Mouse (Mus musculus) heart, embryonic 14.5 days (tissue): ENCODE data around the gene Slc25a27. TPM values are rescaled to one million over a fixed set of nuclear protein-coding genes. Genes with fewer than 3 reads are reported as not detected.

Experiments
- ATAC-seq: fragments of 200-750 bp; cut with Nextera tagmentation; 2 replicates; pipeline ENCODE4 v1.8.0; 2017; ENCODE audit warnings: low read depth, moderate TSS enrichment; ENCODE audit not compliant: insufficient number of reproducible peaks, insufficient read depth, low FRiP score
- H3K27ac ChIP-seq, 2 experiments: fragments of 200-500 bp in 1 of 2; fragments of 300-500 bp in 1 of 2; sonication (generic) in 1 of 2; replicated peaks in 1 of 2; 2 replicates each; pipeline ENCODE4 v1.5.1; 2012 to 2014; ENCODE audit warnings: low read depth in 2 of 2, low read length in 2 of 2, control low read depth in 1 of 2, mild to moderate bottlenecking in 1 of 2, mixed read lengths in 1 of 2; ENCODE audit not compliant: control insufficient read depth in 1 of 2, insufficient read depth in 1 of 2
- H3K27me3 ChIP-seq: fragments of 300-500 bp; sonication (generic); 2 replicates; pipeline ENCODE4 v1.6.1; 2014; ENCODE audit warnings: mild to moderate bottlenecking, low read length, control low read depth; ENCODE audit not compliant: control insufficient read depth, insufficient read depth
- H3K36me3 ChIP-seq: fragments of 300-500 bp; sonication (generic); 2 replicates; pipeline ENCODE4 v1.6.1; 2014; ENCODE audit warnings: mild to moderate bottlenecking, control low read depth, low read length, mixed read lengths; ENCODE audit not compliant: control insufficient read depth, insufficient read depth
- H3K4me1 ChIP-seq, 2 experiments: fragments of 200-500 bp in 1 of 2; fragments of 300-500 bp in 1 of 2; sonication (generic) in 1 of 2; 2 replicates each; pipeline ENCODE4 v1.6.1; 2012 to 2014; ENCODE audit warnings: low read length in 2 of 2, control low read depth in 1 of 2, mixed read lengths in 1 of 2; ENCODE audit not compliant: control insufficient read depth in 2 of 2, insufficient read depth in 2 of 2
- H3K4me2 ChIP-seq: fragments of 300-500 bp; sonication (generic); 2 replicates; pipeline ENCODE4 v1.6.1; 2014; ENCODE audit warnings: mild to moderate bottlenecking, low read length
- H3K4me3 ChIP-seq, 2 experiments: fragments of 200-500 bp in 1 of 2; fragments of 300-500 bp in 1 of 2; sonication (generic) in 1 of 2; 2 replicates each; pipeline ENCODE4 v1.5.1; 2012 to 2014; ENCODE audit warnings: low read length in 2 of 2, mild to moderate bottlenecking in 2 of 2, control low read depth in 1 of 2, low read depth in 1 of 2, moderate library complexity in 1 of 2; ENCODE audit not compliant: control insufficient read depth in 1 of 2, insufficient read depth in 1 of 2
- H3K9ac ChIP-seq: fragments of 300-500 bp; sonication (generic); 2 replicates; pipeline ENCODE4 v1.6.1; 2014; ENCODE audit warnings: mild to moderate bottlenecking, low read length
- H3K9me3 ChIP-seq: fragments of 300-500 bp; sonication (generic); 2 replicates; pipeline ENCODE4 v1.6.1; 2016; ENCODE audit warnings: low read length, control low read depth; ENCODE audit not compliant: control insufficient read depth
- WGBS: fragments of 180-500 bp; shearing (Covaris S2); extraction: QIAGEN DNeasy Blood & Tissue Kit; methylation state at CpG from one replicate; pipeline ENCODE4 v1.1.7; 2014; 5-methylcytosine and 5-hydroxymethylcytosine counted together
- polyA plus RNA-seq: library from polyadenylated mRNA; unstranded; fragments of >200 nt; fragmentation: Nextera tagmentation; extraction: Ambion mirVana; gene quantifications from 2 replicates; pipeline ENCODE4 v1.2.1, GENCODE M21; 2014

The Slc25a27 gene
- polyA plus RNA-seq, 1 experiment from 2014 or later: 15.7 TPM

DNA sequence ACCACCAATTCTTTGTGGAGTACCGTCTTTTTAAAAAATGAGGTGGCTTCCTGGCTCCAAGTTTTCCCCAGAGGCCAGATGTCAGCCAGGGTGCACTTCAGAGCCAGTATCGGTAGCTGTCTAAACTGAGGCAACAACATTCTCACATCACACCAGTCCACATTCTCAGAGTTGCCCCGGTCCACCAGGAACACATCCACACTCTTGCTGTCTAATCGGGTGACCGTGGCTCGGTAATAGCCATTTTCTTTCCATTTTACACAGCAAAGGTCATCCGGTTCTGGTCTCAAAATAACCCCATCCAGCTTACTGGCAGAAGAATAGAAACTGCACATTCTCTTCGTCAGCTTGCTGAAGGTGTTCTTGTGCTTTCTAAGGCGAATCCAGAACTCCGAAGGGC, 38.8 kb downstream of the Slc25a27 start:
- H3K27ac ChIP-seq: no peak overlapping the region
- H3K36me3 ChIP-seq: no peaks in the 10 kb centered on the region
- H3K4me2 ChIP-seq: no peak overlapping the region
- no peaks in the 10 kb centered on the region for H3K9me3 ChIP-seq
- H3K9ac ChIP-seq: no peak overlapping the region
- 87% methylated on average over 10 of the region's 10 CpGs for WGBS
- no peak for ATAC-seq
- H3K4me1 ChIP-seq: peaks cover 5 to 13% of the 10 kb centered on the region in 2 experiments; a peak in 3 of 4 replicates
- peaks cover 43% of the 10 kb centered on the region for H3K27me3 ChIP-seq
- no peak overlapping the region for H3K4me3 ChIP-seq

DNA sequence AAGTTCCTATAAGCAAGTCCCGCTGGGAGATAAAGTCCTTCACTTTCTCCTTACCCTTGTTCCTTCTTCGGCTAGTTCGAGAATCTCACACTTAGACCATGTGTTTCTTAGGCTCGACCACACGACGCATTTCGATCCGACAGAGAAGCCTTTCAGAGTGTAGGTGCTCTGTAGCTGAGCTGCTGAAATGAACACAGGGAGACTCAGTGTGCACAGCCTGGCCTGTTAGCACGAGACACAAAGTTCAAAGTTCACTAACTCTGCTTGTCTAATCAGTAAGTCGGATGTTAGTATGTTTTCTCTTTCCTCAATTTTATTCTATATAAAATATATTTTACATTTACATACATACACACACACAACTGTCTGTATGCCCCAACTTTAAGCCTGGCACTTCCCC, 44.9 kb downstream of the Slc25a27 start:
- H3K27me3 ChIP-seq: no peaks in the 10 kb centered on the region
- no peak for ATAC-seq
- H3K27ac ChIP-seq: no peak overlapping the region
- 84% methylated on average over 10 of the region's 10 CpGs for WGBS
- no peaks in the 10 kb centered on the region for H3K9me3 ChIP-seq
- H3K4me3 ChIP-seq: no peak overlapping the region
- no peaks in the 10 kb centered on the region for H3K4me1 ChIP-seq
- no peak overlapping the region for H3K4me2 ChIP-seq
- H3K36me3 ChIP-seq: no peaks in the 10 kb centered on the region
- H3K9ac ChIP-seq: no peak overlapping the region

DNA sequence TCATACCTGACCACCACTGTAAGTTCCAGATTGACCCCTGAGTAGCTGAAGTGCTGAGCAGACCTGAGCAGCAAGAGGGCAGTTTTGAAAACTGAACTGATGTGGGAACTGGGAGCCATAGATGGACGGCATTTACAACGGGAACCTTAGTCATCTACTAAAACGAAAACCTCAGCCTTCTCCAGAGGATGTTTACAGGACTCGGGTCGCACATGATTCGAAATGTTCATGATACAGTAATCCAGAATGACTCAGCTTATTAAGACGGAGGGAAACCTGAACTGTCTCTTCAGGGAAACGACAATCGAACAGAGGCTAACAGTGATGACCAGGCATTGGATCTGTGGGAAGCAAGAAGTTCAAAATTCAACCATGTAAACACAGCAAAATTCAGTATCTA, 47.9 kb downstream of the Slc25a27 start:
- Histone ChIP-seq H3K9me3 (no peaks in the 10 kb centered on the region), H3K4me2 (no peak overlapping the region), H3K36me3 (no peaks in the 10 kb centered on the region), H3K4me1 (no peaks in the 10 kb centered on the region), H3K27me3 (no peaks in the 10 kb centered on the region), H3K4me3 (no peak overlapping the region), H3K27ac (no peak overlapping the region), H3K9ac (no peak overlapping the region)
- no peak for ATAC-seq
- 84% methylated on average over 9 of the region's 9 CpGs for WGBS

- ATAC-seq: no peak
- no peaks in the 10 kb centered on the region for H3K4me1 ChIP-seq
- H3K27ac ChIP-seq: no peak overlapping the region
- no peak overlapping the region for H3K4me3 ChIP-seq
- H3K27me3 ChIP-seq: no peaks in the 10 kb centered on the region
- WGBS: 50% methylated on average over 3 of the region's 3 CpGs
- H3K4me2 ChIP-seq: no peak overlapping the region
- no peaks in the 10 kb centered on the region for H3K36me3 ChIP-seq
- no peak overlapping the region for H3K9ac ChIP-seq
- H3K9me3 ChIP-seq: no peaks in the 10 kb centered on the region
These were observed 54.8 kb downstream of the Slc25a27 start for GRCm38 (mm10) chr17:43612221-43612620.

GRCm38 (mm10) chr17:43611586-43611985, 55.4 kb downstream of the Slc25a27 start:
- H3K36me3 ChIP-seq: no peaks in the 10 kb centered on the region
- WGBS: 16% methylated on average over 7 of the region's 7 CpGs
- no peak for ATAC-seq
- no peak overlapping the region for H3K4me2 ChIP-seq
- no peak overlapping the region for H3K9ac ChIP-seq
- H3K27me3 ChIP-seq: no peaks in the 10 kb centered on the region
- H3K4me3 ChIP-seq: no peak overlapping the region
- H3K27ac ChIP-seq: no peak overlapping the region
- H3K9me3 ChIP-seq: no peaks in the 10 kb centered on the region
- H3K4me1 ChIP-seq: no peaks in the 10 kb centered on the region

DNA sequence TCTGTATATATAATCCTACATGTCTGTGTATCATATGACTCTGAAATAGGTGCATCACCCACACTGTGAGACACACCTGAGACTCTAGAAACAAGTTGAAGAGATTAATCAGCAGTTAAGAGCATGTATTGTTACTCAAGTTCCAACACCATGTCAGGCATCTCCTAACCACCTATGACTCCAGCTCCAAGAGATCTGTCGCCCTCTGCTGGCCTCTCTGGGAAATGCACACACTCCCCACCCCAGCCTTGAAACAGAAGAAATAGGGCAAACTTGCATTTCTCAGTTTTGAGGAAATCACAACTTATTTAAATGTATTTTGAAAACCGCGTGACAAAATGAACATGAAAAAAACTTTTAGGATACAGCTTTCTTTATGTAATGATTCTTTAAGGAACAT, 60.3 kb downstream of the Slc25a27 start:
- WGBS: 11% methylated on average over 3 of the region's 3 CpGs
- no peak overlapping the region for H3K4me2 ChIP-seq
- no peak for ATAC-seq

GRCm38 (mm10) chr17:43598706-43599105, 68.3 kb downstream of the Slc25a27 start:
- Histone ChIP-seq H3K4me1 (no peaks in the 10 kb centered on the region), H3K4me3 (no peak overlapping the region), H3K9me3 (0 out of 2 replicates have a peak, but pooled peaks cover 5% of the 10 kb centered on the region), H3K27ac (no peak overlapping the region), H3K27me3 (no peaks in the 10 kb centered on the region), H3K9ac (no peak overlapping the region), H3K4me2 (no peak overlapping the region), H3K36me3 (no peaks in the 10 kb centered on the region)
- no peak for ATAC-seq
- WGBS: 41% methylated on average over 4 of the region's 4 CpGs

More for the DNA sequence above, 60.3 kb downstream of the Slc25a27 start:
- Histone ChIP-seq H3K9me3 (no peaks in the 10 kb centered on the region), H3K27ac (no peak overlapping the region), H3K9ac (no peak overlapping the region), H3K4me3 (no peak overlapping the region), H3K27me3 (no peaks in the 10 kb centered on the region), H3K4me1 (no peaks in the 10 kb centered on the region), H3K36me3 (no peaks in the 10 kb centered on the region)

DNA sequence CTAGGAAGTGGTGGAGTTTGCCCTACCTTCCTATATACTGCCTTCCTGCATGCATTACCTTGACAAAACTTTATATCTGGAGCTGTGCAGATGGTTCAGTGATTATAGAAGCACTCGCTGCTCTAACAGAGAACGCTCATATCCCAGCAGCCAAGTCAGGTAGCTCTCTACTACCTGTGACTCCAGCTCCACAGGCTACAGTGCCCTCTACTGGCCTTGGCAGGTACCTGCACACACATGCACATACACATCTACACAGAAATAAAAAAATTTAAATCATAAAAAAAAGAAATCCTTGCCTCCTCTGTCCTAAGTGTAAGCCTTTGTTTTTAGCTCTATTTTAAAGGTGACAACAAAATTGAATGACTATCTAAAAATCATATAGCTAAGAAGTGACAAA, 69.3 kb downstream of the Slc25a27 start:
- no peaks in the 10 kb centered on the region for H3K4me1 ChIP-seq
- ATAC-seq: no peak
- H3K4me3 ChIP-seq: no peak overlapping the region
- H3K27me3 ChIP-seq: no peaks in the 10 kb centered on the region
- no peak overlapping the region for H3K27ac ChIP-seq
- whole genome bisulfite sequencing: 93% methylated on average over 2 of the region's 2 CpGs
- no peak overlapping the region for H3K9ac ChIP-seq
- H3K4me2 ChIP-seq: no peak overlapping the region
- H3K9me3 ChIP-seq: 0 out of 2 replicates have a peak, but pooled peaks cover 5% of the 10 kb centered on the region
- no peaks in the 10 kb centered on the region for H3K36me3 ChIP-seq
